Mouse (Mus musculus) monocyte, adult 5-6 weeks (primary cell): ENCODE results near the gene E030018B13Rik. TPM values are rescaled to one million over a fixed set of nuclear protein-coding genes. Genes with fewer than 3 reads are reported as not detected.
A peak's percentile ranks its signal among the peaks of the same experiment; 100 is the strongest.

ENCODE experiments used
- ATAC-seq: fragments of 153-309, 156-312 bp; replicated peaks from 2 replicates; pipeline ENCODE4 v1.8.0; 2017; ENCODE audit warnings: mild to moderate bottlenecking; ENCODE audit not compliant: low TSS enrichment, insufficient number of reproducible peaks, severe bottlenecking, poor library complexity, low FRiP score
- total RNA-seq: library from RNA; stranded (forward); fragments of 200-1000, 200-491, 200-594 nt; gene quantifications from 3 replicates; pipeline ENCODE4 v1.2.3, GENCODE M21; 2017

E030018B13Rik gene
- total RNA-seq, 1 experiment from 2014 or later: not detected

DNA sequence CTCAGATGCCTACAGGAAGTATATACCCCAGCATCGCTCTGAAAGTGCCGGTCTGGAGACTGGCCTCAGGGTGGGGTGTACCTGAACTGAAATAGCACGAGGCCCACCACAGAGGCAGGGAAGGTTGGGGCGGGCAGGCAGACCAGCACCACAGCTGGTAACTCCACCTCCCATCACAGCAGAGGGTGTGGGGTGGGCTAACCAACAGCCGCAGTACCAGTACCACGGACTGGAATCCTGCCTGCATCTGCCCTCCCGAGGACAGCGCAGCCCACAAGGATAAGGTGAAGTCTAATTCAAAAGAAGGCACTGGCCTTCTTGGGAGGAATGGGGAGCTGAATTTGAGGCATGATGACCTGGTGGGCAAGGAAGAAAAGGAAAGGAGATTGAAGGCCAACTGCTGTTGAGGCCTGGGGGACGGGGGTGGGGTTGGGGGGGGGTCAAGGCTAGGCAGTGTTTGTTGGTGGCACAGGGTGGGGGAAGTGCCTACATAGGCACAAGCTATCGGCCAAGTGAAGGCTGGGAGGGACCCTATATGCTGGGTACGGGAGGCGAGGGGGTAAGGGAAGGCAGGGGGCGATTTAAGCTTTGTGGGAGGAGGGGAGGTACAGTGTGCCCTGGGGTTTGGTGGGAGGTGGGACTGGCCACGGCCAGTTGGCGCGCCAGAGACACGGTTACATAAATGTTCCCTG, 20.2 kb upstream of the E030018B13Rik start:
- ATAC-seq: no peak; the same call in 1 of the 2 replicates

- ATAC-seq: peak; percentile 78
These were observed 19.6 kb upstream of the E030018B13Rik start for GRCm38 (mm10) chr7:63896968-63897468.

DNA sequence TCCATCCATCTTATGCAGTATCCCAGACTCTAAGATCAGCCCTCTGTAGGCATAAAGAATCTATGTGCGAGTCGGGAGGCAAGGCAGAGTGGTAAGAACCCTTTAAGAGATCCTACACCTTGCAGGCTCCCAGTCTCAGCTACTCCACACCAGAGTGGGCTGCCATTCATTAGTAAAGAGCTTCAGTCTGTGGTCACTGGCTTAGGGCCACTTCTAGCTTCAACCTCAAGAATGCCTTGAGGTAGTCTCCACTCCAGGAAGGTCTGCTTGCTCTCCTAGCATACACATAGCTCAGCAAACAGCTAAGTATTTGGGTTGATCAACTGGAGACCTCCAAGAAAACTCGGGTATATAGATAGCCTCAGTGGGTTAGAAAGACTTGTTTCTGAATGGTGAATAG, 19.0 kb upstream of the E030018B13Rik start:
- no peak for ATAC-seq

DNA sequence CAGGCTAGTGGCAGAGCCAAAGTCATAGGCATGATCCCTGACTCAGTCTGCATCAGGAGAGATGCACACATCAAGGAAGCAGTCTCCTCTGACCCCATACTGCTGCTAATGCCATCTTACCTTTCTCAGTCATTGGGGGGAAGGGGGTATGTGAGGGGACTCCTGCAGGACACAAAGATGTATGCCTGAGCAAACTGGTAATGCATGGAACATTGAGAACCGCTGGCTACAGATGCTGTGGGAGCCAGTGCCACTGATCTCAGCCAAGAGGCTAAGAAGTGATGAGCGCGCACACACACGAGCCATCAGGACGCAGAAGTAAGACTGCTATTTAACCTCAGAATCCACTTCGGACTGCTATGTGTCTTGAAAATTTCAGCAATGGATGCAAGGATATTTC, 18.5 kb upstream of the E030018B13Rik start:
- no peak for ATAC-seq

- no peak for ATAC-seq
These were observed 16.7 kb upstream of the E030018B13Rik start for GRCm38 (mm10) chr7:63899925-63900324.

DNA sequence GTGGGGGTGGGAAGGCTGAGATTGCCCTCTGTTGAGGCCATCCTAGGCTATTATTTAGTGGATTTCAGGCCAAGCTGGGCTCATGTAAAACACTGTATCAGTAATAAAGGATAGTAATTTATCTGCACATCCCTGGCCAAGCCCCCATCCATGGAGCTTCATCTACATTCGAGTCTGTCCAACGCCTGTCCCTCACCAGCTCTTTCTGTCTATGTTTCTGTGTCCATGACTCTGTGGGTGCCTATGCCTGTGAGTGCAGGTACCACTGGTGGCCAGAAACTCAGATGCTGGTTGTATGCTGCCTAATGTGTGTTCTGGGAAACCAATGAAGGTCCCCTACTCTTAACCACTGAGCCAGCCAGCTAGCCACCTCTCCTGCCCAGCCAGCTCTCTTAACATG, 16.2 kb upstream of the E030018B13Rik start:
- no peak for ATAC-seq

GRCm38 (mm10) chr7:63901346-63901745, 15.3 kb upstream of the E030018B13Rik start:
- no peak for ATAC-seq

GRCm38 (mm10) chr7:63901942-63902341, 14.7 kb upstream of the E030018B13Rik start:
- no peak for ATAC-seq

DNA sequence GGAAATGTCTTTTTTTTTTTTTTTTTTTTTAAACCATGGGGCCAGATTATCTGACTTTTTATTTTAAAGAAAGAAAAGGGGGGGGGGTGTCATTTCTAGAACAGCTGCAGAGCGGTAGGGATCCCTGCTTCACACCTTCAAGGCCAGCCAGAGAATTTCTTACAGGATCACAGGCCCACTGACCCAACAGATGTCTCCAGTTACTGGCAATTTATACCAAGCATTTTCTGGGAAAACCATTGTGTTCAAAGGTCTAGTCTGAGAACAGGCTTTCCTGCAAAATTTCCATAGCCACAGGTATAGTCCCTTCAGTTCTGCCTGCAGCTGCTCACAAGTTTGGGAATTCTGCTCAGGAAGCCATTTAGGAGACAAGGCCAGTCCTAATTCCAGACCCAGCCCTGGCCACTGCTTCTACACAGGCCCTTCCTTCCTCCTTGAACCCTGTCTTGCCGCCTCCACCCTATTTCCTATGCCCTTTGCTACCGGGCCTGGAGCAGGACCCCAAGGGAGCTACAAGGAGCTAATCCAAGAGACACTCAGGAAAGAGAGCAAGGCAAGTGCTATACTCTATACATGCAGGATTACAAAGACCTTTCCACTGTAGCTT, 13.9 kb upstream of the E030018B13Rik start:
- no peak for ATAC-seq

- ATAC-seq: peak; percentile 49
These were observed 12.8 kb upstream of the E030018B13Rik start for GRCm38 (mm10) chr7:63903635-63904380.

GRCm38 (mm10) chr7:63905190-63905589, 11.5 kb upstream of the E030018B13Rik start:
- ATAC-seq: 0 out of 2 replicates have a peak, but pooled peaks have one; percentile 23

DNA sequence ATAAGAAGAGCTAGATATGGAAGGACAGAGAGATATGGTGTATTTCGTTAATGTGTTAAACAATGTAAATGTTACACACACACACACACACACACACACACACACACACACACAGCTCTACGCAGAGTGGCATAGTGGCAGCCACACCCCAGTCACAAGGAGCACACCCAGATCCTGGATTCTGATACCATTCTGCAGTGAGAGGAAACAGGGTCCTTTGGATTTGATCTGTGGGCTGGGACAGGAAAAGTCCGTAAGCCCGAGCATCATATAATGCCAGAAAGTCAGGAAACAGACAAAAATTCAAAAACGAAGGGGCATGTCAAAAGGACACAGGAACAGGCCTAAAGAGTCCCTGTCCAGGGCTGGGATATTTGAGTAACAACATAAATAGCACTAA, 11.0 kb upstream of the E030018B13Rik start:
- no peak for ATAC-seq

- ATAC-seq: no peak
These were observed 8.7 kb upstream of the E030018B13Rik start for GRCm38 (mm10) chr7:63907778-63908495.

- ATAC-seq: no peak
These were observed 8.0 kb upstream of the E030018B13Rik start for GRCm38 (mm10) chr7:63908496-63909285.

- ATAC-seq: no peak
These were observed 6.4 kb upstream of the E030018B13Rik start for GRCm38 (mm10) chr7:63910225-63910624.

- ATAC-seq: peak; percentile 40
These were observed 5.7 kb upstream of the E030018B13Rik start for GRCm38 (mm10) chr7:63910912-63911311.

- ATAC-seq: peak; percentile 60
These were observed 5.0 kb upstream of the E030018B13Rik start for GRCm38 (mm10) chr7:63911383-63912233.
